Mouse (Mus musculus) cerebellum, adult 2 months (tissue): ENCODE measurements at regions not wholly inside any gene's neighbourhood (a gene's known extent, or its start where the extent isn't known, plus 50 kb on each side); places are given as distances from the start of the nearest gene placed in this dataset.
"Not testable (repeated sequence)": the region's sequence is repeated elsewhere in the genome, so short reads cannot be mapped to it uniquely, and the experiment has no call there.

Experiments
- DNase-seq, 2 experiments: peaks; one replicate each; pipeline ENCODE4 v3.0.0; 2021
- H3K27ac ChIP-seq: fragments of 200-500 bp; 2 replicates; pipeline ENCODE4 v1.5.1; 2012; ENCODE audit warnings: low read length, control low read depth, inconsistent platforms; ENCODE audit not compliant: insufficient read depth
- H3K27me3 ChIP-seq: fragments of 200-500 bp; 2 replicates; pipeline ENCODE4 v1.6.1; 2012; ENCODE audit warnings: inconsistent platforms, mild to moderate bottlenecking, low read length, moderate library complexity; ENCODE audit not compliant: control insufficient read depth, insufficient read depth
- H3K4me1 ChIP-seq: fragments of 200-500 bp; 2 replicates; pipeline ENCODE4 v1.6.1; 2011; ENCODE audit warnings: low read length; ENCODE audit not compliant: control insufficient read depth, insufficient read depth
- H3K4me3 ChIP-seq: fragments of 200-500 bp; replicated peaks from 2 replicates; pipeline ENCODE3; 2011; ENCODE audit warnings: mild to moderate bottlenecking, low read depth, low read length, control low read depth; ENCODE audit not compliant: insufficient read depth
- CTCF ChIP-seq: fragments of 200-500 bp; IDR thresholded peaks from 2 replicates; pipeline ENCODE4 v1.5.1; 2011; ENCODE audit warnings: low read depth, mild to moderate bottlenecking, control low read depth, low read length, moderate library complexity, borderline replicate concordance; ENCODE audit not compliant: insufficient read depth
- POLR2A ChIP-seq: fragments of 200-500 bp; IDR thresholded peaks from 2 replicates; pipeline ENCODE4 v1.6.1; 2011; ENCODE audit warnings: low read length, control low read depth, borderline replicate concordance; ENCODE audit not compliant: insufficient read depth
- WGBS: fragments of 180-500 bp; shearing (Covaris S2); methylation state at CpG from one replicate; pipeline ENCODE4 v1.1.7; 2018; 5-methylcytosine and 5-hydroxymethylcytosine counted together

- Histone ChIP-seq H3K4me1 (peaks cover 3% of the 10 kb centered on the region), H3K27ac (no peak overlapping the region), H3K4me3 (no peak overlapping the region), H3K27me3 (no peaks in the 10 kb centered on the region)
- DNase-seq: peak in 1 of 2 experiments; percentile 30
- TF ChIP-seq POLR2A (no peak), CTCF (no peak)
- 10% methylated on average over 3 of the region's 3 CpGs for WGBS
Measured at GRCm38 (mm10) chr14:18476795-18477320, 145.2 kb upstream of the Ube2e1 start.

- Histone ChIP-seq H3K4me1 (no peaks in the 10 kb centered on the region), H3K27me3 (no peaks in the 10 kb centered on the region), H3K27ac (no peak overlapping the region), H3K4me3 (no peak overlapping the region)
- WGBS: 2% methylated on average over 3 of the region's 3 CpGs
- peak; percentile 58 to 82 for DNase-seq
- no peak for TF ChIP-seq POLR2A
- no peak for TF ChIP-seq CTCF
Measured at GRCm38 (mm10) chr14:18468611-18469010, 137.0 kb upstream of the Ube2e1 start.

GRCm38 (mm10) chr14:18466864-18467263 lies 135.2 kb upstream of the Ube2e1 start:
- 93% methylated on average over 4 of the region's 4 CpGs for WGBS
- H3K4me3 ChIP-seq, H3K27ac ChIP-seq, H3K4me1 ChIP-seq, DNase-seq, H3K27me3 ChIP-seq: not testable (repeated sequence)

GRCm38 (mm10) chr14:18464199-18464598 lies 132.5 kb upstream of the Ube2e1 start:
- 10% methylated on average over 5 of the region's 5 CpGs for WGBS
- H3K4me1 ChIP-seq, DNase-seq, H3K27ac ChIP-seq, H3K27me3 ChIP-seq, H3K4me3 ChIP-seq: not testable (repeated sequence)

GRCm38 (mm10) chr14:18463230-18463873 lies 131.7 kb upstream of the Ube2e1 start:
- DNase-seq: no peak
- no peaks in the 10 kb centered on the region for H3K4me1 ChIP-seq
- H3K4me3 ChIP-seq: no peak overlapping the region
- 21% methylated on average over 14 of the region's 14 CpGs for WGBS
- no peaks in the 10 kb centered on the region; the same call in 1 of the 2 replicates for H3K27me3 ChIP-seq
- H3K27ac ChIP-seq: no peak overlapping the region
- TF ChIP-seq POLR2A: no peak
- no peak for TF ChIP-seq CTCF

- DNase-seq: no peak
- WGBS: 82% methylated on average over 4 of the region's 4 CpGs
- no peak overlapping the region for H3K4me3 ChIP-seq
- no peak overlapping the region for H3K27ac ChIP-seq
- H3K27me3 ChIP-seq: no peaks in the 10 kb centered on the region; the same call in 1 of the 2 replicates
- TF ChIP-seq POLR2A: no peak
- no peak for TF ChIP-seq CTCF
- H3K4me1 ChIP-seq: no peaks in the 10 kb centered on the region
Measured at GRCm38 (mm10) chr14:18462381-18462780, 130.7 kb upstream of the Ube2e1 start.

- TF ChIP-seq POLR2A: no peak
- TF ChIP-seq CTCF: no peak
- H3K27me3 ChIP-seq: no peaks in the 10 kb centered on the region
- DNase-seq: no peak
- no peak overlapping the region for H3K27ac ChIP-seq
- H3K4me3 ChIP-seq: no peak overlapping the region
- 76% methylated on average over 1 of the region's 1 CpGs for WGBS
- no peaks in the 10 kb centered on the region for H3K4me1 ChIP-seq
Measured at GRCm38 (mm10) chr14:18448666-18449065, 117.0 kb upstream of the Ube2e1 start.

GRCm38 (mm10) chr14:18444492-18444891 lies 112.8 kb upstream of the Ube2e1 start:
- 92% methylated on average over 1 of the region's 1 CpGs for WGBS
- Histone ChIP-seq H3K27ac (no peak overlapping the region), H3K27me3 (no peaks in the 10 kb centered on the region), H3K4me1 (no peaks in the 10 kb centered on the region), H3K4me3 (no peak overlapping the region)
- no peak for DNase-seq
- no peak for TF ChIP-seq POLR2A
- TF ChIP-seq CTCF: no peak

- not testable (repeated sequence) for H3K27ac ChIP-seq, H3K27me3 ChIP-seq, H3K4me1 ChIP-seq, H3K4me3 ChIP-seq, DNase-seq
- WGBS: 49% methylated on average over 4 of the region's 4 CpGs
Measured at GRCm38 (mm10) chr14:18428968-18429367, 97.3 kb upstream of the Ube2e1 start.
